Mouse (Mus musculus) liver, embryonic 11.5 days (tissue): ENCODE data around the gene Tex19.2. TPM values are rescaled to one million over a fixed set of nuclear protein-coding genes. Genes with fewer than 3 reads are reported as not detected.
A peak's percentile ranks its signal among the peaks of the same experiment; 100 is the strongest.

Source experiments
- ATAC-seq: fragments of 200-750 bp; cut with Nextera tagmentation; replicated peaks from 2 replicates; pipeline ENCODE4 v1.8.0; 2017; ENCODE audit warnings: moderate number of reproducible peaks, mild to moderate bottlenecking, moderate TSS enrichment, moderate library complexity; ENCODE audit not compliant: low FRiP score
- DNase-seq: peaks from one replicate; pipeline ENCODE4 v3.0.0-alpha.2; 2017; ENCODE audit warnings: low spot score
- H3K27ac ChIP-seq: fragments of 300-500 bp; sonication (generic); 2 replicates; pipeline ENCODE4 v1.5.1; 2014; ENCODE audit warnings: mild to moderate bottlenecking, low read depth, low read length, control low read depth
- H3K27me3 ChIP-seq: fragments of 300-500 bp; sonication (generic); replicated peaks from 2 replicates; pipeline ENCODE4 v1.6.1; 2014; ENCODE audit warnings: low read length, mixed read lengths; ENCODE audit not compliant: control insufficient read depth, insufficient read depth
- H3K36me3 ChIP-seq: fragments of 300-500 bp; sonication (generic); 2 replicates; pipeline ENCODE4 v1.6.1; 2014; ENCODE audit warnings: mild to moderate bottlenecking, low read length, moderate library complexity, mixed read lengths; ENCODE audit not compliant: control insufficient read depth, insufficient read depth
- H3K4me1 ChIP-seq: fragments of 300-500 bp; sonication (generic); replicated peaks from 2 replicates; pipeline ENCODE4 v1.6.1; 2014; ENCODE audit warnings: low read length, mixed read lengths; ENCODE audit not compliant: control insufficient read depth, insufficient read depth
- H3K4me2 ChIP-seq: fragments of 300-500 bp; sonication (generic); 2 replicates; pipeline ENCODE4 v1.6.1; 2014; ENCODE audit warnings: mild to moderate bottlenecking, control low read depth, moderate library complexity
- H3K4me3 ChIP-seq: fragments of 300-500 bp; sonication (generic); 2 replicates; pipeline ENCODE4 v1.5.1; 2014; ENCODE audit warnings: low read depth, low read length, control low read depth
- H3K9ac ChIP-seq: fragments of 300-500 bp; sonication (generic); 2 replicates; pipeline ENCODE4 v1.6.1; 2014; ENCODE audit warnings: low read depth, low read length, control low read depth
- H3K9me3 ChIP-seq: fragments of 300-500 bp; sonication (generic); 2 replicates; pipeline ENCODE4 v1.6.1; 2016; ENCODE audit warnings: low read length, inconsistent platforms, mixed read lengths; ENCODE audit not compliant: control insufficient read depth
- WGBS: fragments of 180-500 bp; shearing (Covaris S2); extraction: QIAGEN DNeasy Blood & Tissue Kit; methylation state at CpG from one replicate; pipeline ENCODE4 v1.1.7; 2014; 5-methylcytosine and 5-hydroxymethylcytosine counted together
- polyA plus RNA-seq: library from polyadenylated mRNA; unstranded; fragments of >200 nt; fragmentation: Nextera tagmentation; extraction: Ambion mirVana; gene quantifications from 2 replicates; pipeline ENCODE4 v1.2.1, GENCODE M21; 2014

The Tex19.2 gene
- polyA plus RNA-seq, result 0.29 TPM in 1 of 2 replicates, not detected in the other

DNA sequence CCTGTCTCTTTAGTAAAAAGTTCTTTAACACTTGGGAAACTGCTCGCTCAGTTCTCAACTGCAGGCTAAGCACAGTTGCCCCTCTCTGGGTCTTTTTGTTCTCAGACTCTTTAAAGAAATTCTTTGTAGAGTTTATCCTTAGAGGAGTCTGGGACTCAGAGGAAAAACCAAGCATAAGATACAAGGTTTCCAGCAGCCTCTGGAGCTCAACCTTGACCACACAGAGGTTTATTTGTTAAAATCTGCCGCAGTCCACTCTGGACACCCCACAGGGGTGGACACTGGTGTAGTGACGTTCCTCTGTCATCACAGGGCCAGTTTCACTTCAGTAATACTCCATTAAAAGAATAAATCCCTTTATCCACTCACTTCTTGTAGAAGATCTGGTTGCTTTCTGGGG is at the start of gene Tex19.2:
Tex19.2 (minus strand) TSS at position 101 of the 400 bp plus-strand sequence.
- Histone ChIP-seq H3K27ac (no peak within 1 kb of the TSS), H3K4me3 (no peak within 1 kb of the TSS), H3K4me1 (peaks cover 10% of the 10 kb centered on the region), H3K4me2 (no peak within 1 kb of the TSS), H3K9ac (no peak within 1 kb of the TSS), H3K27me3 (no peaks in the 10 kb centered on the region), H3K36me3 (no peaks in the 10 kb centered on the region), H3K9me3 (no peaks in the 10 kb centered on the region)
- WGBS, result 86% methylated on average over 3 of the region's 3 CpGs
- DNase-seq (no peak), ATAC-seq (no peak)

- no peak overlapping the region for H3K4me2 ChIP-seq
- H3K27me3 ChIP-seq, result peaks cover 2% of the 10 kb centered on the region; the same call in 1 of the 2 replicates
- no peak for ATAC-seq
- no peaks in the 10 kb centered on the region for H3K36me3 ChIP-seq
- no peaks in the 10 kb centered on the region for H3K9me3 ChIP-seq
- no peak overlapping the region for H3K27ac ChIP-seq
- no peak overlapping the region for H3K4me3 ChIP-seq
- 87% methylated on average over 4 of the region's 4 CpGs for WGBS
- no peaks in the 10 kb centered on the region for H3K4me1 ChIP-seq
- DNase-seq, result no peak
- H3K9ac ChIP-seq, result no peak overlapping the region
These were observed 45.3 kb upstream of the Tex19.2 start for GRCm38 (mm10) chr11:121163751-121164150.

- no peak for ATAC-seq
- Histone ChIP-seq H3K36me3 (no peaks in the 10 kb centered on the region), H3K4me2 (no peak overlapping the region), H3K9ac (no peak overlapping the region), H3K4me3 (no peak overlapping the region), H3K27ac (no peak overlapping the region), H3K4me1 (0 out of 2 replicates have a peak, but pooled peaks cover 5% of the 10 kb centered on the region), H3K9me3 (no peaks in the 10 kb centered on the region), H3K27me3 (peaks cover 25% of the 10 kb centered on the region)
- WGBS, result 89% methylated on average over 26 of the region's 26 CpGs
- no peak for DNase-seq
These were observed 42.3 kb upstream of the Tex19.2 start for GRCm38 (mm10) chr11:121160636-121161346.

DNA sequence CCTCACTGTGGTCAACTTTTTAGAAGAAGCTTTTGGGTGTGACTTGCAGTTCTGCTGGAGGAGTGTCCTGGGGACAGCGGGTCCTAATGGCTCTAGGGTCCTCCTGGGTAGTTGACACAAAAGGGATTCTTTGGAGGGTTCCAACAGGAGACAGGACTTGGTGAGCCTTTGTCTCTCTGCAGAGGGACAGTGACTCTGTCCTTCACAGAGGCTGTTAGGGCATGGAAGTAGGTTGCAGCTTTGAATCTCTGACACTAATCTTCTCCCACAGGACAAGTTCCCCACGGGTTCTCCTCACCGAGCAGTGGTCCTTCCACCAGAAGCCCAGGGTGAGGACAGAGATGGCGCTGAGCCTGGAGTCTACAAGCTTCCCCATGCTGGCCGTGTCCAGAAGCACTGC is 41.5 kb upstream of the Tex19.2 start, which contains the start of gene Uts2r:
Uts2r (plus strand) TSS at position 301 of the 400 bp plus-strand sequence.
- no peaks in the 10 kb centered on the region for H3K9me3 ChIP-seq
- H3K4me2 ChIP-seq, result no peak within 1 kb of the TSS
- no peak within 1 kb of the TSS for H3K9ac ChIP-seq
- ATAC-seq (no peak), DNase-seq (no peak)
- H3K27me3 ChIP-seq, result peaks cover 34% of the 10 kb centered on the region
- 79% methylated on average over 5 of the region's 5 CpGs for WGBS
- no peak within 1 kb of the TSS for H3K4me3 ChIP-seq
- H3K36me3 ChIP-seq, result no peaks in the 10 kb centered on the region
- 0 out of 2 replicates have a peak, but pooled peaks cover 5% of the 10 kb centered on the region for H3K4me1 ChIP-seq
- H3K27ac ChIP-seq, result no peak within 1 kb of the TSS

GRCm38 (mm10) chr11:121156411-121156891 is 38.0 kb upstream of the Tex19.2 start:
- no peaks in the 10 kb centered on the region for H3K9me3 ChIP-seq
- WGBS, result 3% methylated on average over 45 of the region's 45 CpGs
- H3K36me3 ChIP-seq, result no peaks in the 10 kb centered on the region
- no peak overlapping the region for H3K27ac ChIP-seq
- peak overlapping the region; percentile 34 for H3K4me3 ChIP-seq
- DNase-seq (no peak), ATAC-seq (no peak)
- 0 out of 2 replicates have a peak, but pooled peaks cover 5% of the 10 kb centered on the region for H3K4me1 ChIP-seq
- H3K4me2 ChIP-seq, result peak overlapping the region; percentile 61
- no peak overlapping the region for H3K9ac ChIP-seq
- peaks cover 37% of the 10 kb centered on the region for H3K27me3 ChIP-seq

DNA sequence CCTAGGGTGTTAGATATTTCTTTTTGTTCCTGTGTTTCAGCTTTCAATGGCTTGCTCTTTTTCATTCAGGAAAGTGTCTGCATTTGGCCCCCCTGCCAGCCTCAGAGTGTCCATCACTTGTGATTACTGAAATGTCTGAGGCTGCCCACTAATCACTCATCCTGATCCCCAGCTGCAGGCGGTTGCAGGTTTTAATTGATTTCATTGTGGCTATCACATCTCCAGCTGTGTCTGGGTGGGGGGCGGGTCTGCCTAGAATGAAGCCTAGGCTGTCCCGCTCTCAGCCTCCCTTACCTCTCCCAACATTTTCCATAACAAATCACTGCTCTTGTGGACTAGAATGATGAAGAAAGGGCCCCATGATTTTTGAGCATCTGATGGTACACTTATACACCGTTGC is 35.7 kb upstream of the Tex19.2 start:
- 34% methylated on average over 4 of the region's 4 CpGs for WGBS
- Histone ChIP-seq H3K4me2 (no peak overlapping the region), H3K27ac (no peak overlapping the region), H3K27me3 (peaks cover 35% of the 10 kb centered on the region), H3K36me3 (no peaks in the 10 kb centered on the region), H3K9me3 (no peaks in the 10 kb centered on the region), H3K9ac (no peak overlapping the region), H3K4me1 (0 out of 2 replicates have a peak, but pooled peaks cover 5% of the 10 kb centered on the region), H3K4me3 (no peak overlapping the region)
- ATAC-seq (no peak), DNase-seq (no peak)

GRCm38 (mm10) chr11:121148193-121148592 is 29.7 kb upstream of the Tex19.2 start:
- ATAC-seq, result no peak
- H3K36me3 ChIP-seq, result no peaks in the 10 kb centered on the region
- no peak overlapping the region for H3K4me2 ChIP-seq
- DNase-seq, result no peak
- 66% methylated on average over 3 of the region's 3 CpGs for WGBS
- H3K27ac ChIP-seq, result no peak overlapping the region
- no peaks in the 10 kb centered on the region for H3K9me3 ChIP-seq
- H3K4me3 ChIP-seq, result no peak overlapping the region
- H3K27me3 ChIP-seq, result no peaks in the 10 kb centered on the region
- no peak overlapping the region for H3K9ac ChIP-seq
- 0 out of 2 replicates have a peak, but pooled peaks cover 2% of the 10 kb centered on the region for H3K4me1 ChIP-seq

GRCm38 (mm10) chr11:121145865-121146264 is 27.4 kb upstream of the Tex19.2 start, which contains the start of gene Tex19.1:
TSS of gene Tex19.1 (plus strand) at chr11:121146143.
- no peak within 1 kb of the TSS for H3K4me3 ChIP-seq
- H3K36me3 ChIP-seq, result no peaks in the 10 kb centered on the region
- WGBS, result 91% methylated on average over 22 of the region's 22 CpGs
- no peak within 1 kb of the TSS for H3K4me2 ChIP-seq
- no peak for DNase-seq
- H3K27ac ChIP-seq, result no peak within 1 kb of the TSS
- H3K4me1 ChIP-seq, result 0 out of 2 replicates have a peak, but pooled peaks cover 2% of the 10 kb centered on the region
- no peaks in the 10 kb centered on the region for H3K27me3 ChIP-seq
- no peak for ATAC-seq
- H3K9me3 ChIP-seq, result no peaks in the 10 kb centered on the region
- H3K9ac ChIP-seq, result no peak within 1 kb of the TSS
